9 mouse cellular contexts compared by ENCODE assay signal in genomic region chr9:82247695-82248445, GRCm38 (mm10).
DNase-seq lines count a peak whose midpoint lies in the region; ATAC-seq and TF ChIP-seq lines count a peak whose summit lies in the region.
"Had no signal": no experiment of that assay in that cellular context is flagged by ENCODE, and none has a peak within 500 bp of the region (broad histone marks: within the 10 kb centered on the region; RNA-seq: fewer than 3 reads in every experiment).

No protein-coding gene starts in this region.

- H3K27ac ChIP-seq in heart, embryonic 11.5 days (ENCODE audit: low read depth, low read length) = no peak overlapping the region
- H3K27ac ChIP-seq in liver, embryonic 14.5 days = no peak overlapping the region
- H3K27ac ChIP-seq in liver, embryonic 11.5 days (ENCODE audit: low read depth, low read length) = no peak overlapping the region
- H3K27ac ChIP-seq: embryonic facial prominence, embryonic 13.5 days had no signal

- no peak for TF ChIP-seq EP300 in liver, embryonic 14.5 days (IDR thresholded peaks at IDR 0.05; ENCODE audit: low read depth)

- H3K4me3 ChIP-seq in heart, embryonic 11.5 days (ENCODE audit: low read depth, low read length) = no peak overlapping the region
- no peak overlapping the region for H3K4me3 ChIP-seq in liver, embryonic 14.5 days (ENCODE audit: insufficient read depth in 1 of 2, low read depth in 2 of 2, low read length in 2 of 2)
- no peak overlapping the region for H3K4me3 ChIP-seq in liver, embryonic 11.5 days (ENCODE audit: low read depth, low read length)
- H3K4me3 ChIP-seq: embryonic facial prominence, embryonic 13.5 days had no signal

- peak; percentile 78 for DNase-seq in heart, adult 11 months
- no peak for DNase-seq in liver, embryonic 14.5 days (ENCODE audit: low read depth in 3 of 3, low spot score in 3 of 3)
- DNase-seq in liver, embryonic 11.5 days (ENCODE audit: low spot score) = no peak
- DNase-seq in R1 (ENCODE audit: low read depth, low spot score) = peak; percentile 40
- DNase-seq in thymus, postnatal 36 days = no peak

- no peak overlapping the region for H3K9ac ChIP-seq in heart, embryonic 11.5 days (ENCODE audit: low read depth, low read length)
- no peak overlapping the region for H3K9ac ChIP-seq in liver, embryonic 14.5 days (replicated peaks)
- no peak overlapping the region for H3K9ac ChIP-seq in liver, embryonic 11.5 days (ENCODE audit: low read depth, low read length)
- H3K9ac ChIP-seq: embryonic facial prominence, embryonic 13.5 days had no signal

- 78% methylated on average over 7 of the region's 7 CpGs for WGBS in heart, embryonic 11.5 days (ENCODE audit: insufficient replicate concordance)
- 58% methylated on average over 7 of the region's 7 CpGs for WGBS in liver, embryonic 14.5 days (ENCODE audit: insufficient replicate concordance)
- 74% methylated on average over 7 of the region's 7 CpGs for WGBS in liver, embryonic 11.5 days

- H3K36me3 ChIP-seq in heart, embryonic 11.5 days (ENCODE audit: control insufficient read depth, insufficient read depth, low read length) = no peaks in the 10 kb centered on the region
- no peaks in the 10 kb centered on the region for H3K36me3 ChIP-seq in liver, embryonic 14.5 days (replicated peaks; ENCODE audit: control insufficient read depth, insufficient read depth, low read depth)
- no peaks in the 10 kb centered on the region for H3K36me3 ChIP-seq in liver, embryonic 11.5 days (ENCODE audit: control insufficient read depth, insufficient read depth, low read length)
- H3K36me3 ChIP-seq: embryonic facial prominence, embryonic 13.5 days had no signal

- no peak overlapping the region for H3K4me2 ChIP-seq in heart, embryonic 11.5 days
- H3K4me2 ChIP-seq in liver, embryonic 14.5 days (ENCODE audit: low read depth) = no peak overlapping the region
- H3K4me2 ChIP-seq in liver, embryonic 11.5 days = no peak overlapping the region
- H3K4me2 ChIP-seq: embryonic facial prominence, embryonic 13.5 days had no signal

- TF ChIP-seq CTCF in liver, embryonic 14.5 days (IDR thresholded peaks at IDR 0.05; ENCODE audit: low read depth) = peak; percentile 36; the same call in 1 of the 2 replicates

- H3K27me3 ChIP-seq in heart, embryonic 11.5 days (ENCODE audit: control insufficient read depth, insufficient read depth, low read length) = no peaks in the 10 kb centered on the region
- no peaks in the 10 kb centered on the region for H3K27me3 ChIP-seq in liver, embryonic 14.5 days (ENCODE audit: control insufficient read depth, insufficient read depth, low read length)
- no peaks in the 10 kb centered on the region for H3K27me3 ChIP-seq in liver, embryonic 11.5 days (replicated peaks; ENCODE audit: control insufficient read depth, insufficient read depth, low read length)
- H3K27me3 ChIP-seq: embryonic facial prominence, embryonic 13.5 days had no signal

- ATAC-seq in heart, embryonic 11.5 days (replicated peaks; ENCODE audit: insufficient number of reproducible peaks, low FRiP score, low TSS enrichment) = no peak
- no peak for ATAC-seq in liver, embryonic 14.5 days (ENCODE audit: insufficient read depth)
- ATAC-seq in liver, embryonic 11.5 days (replicated peaks; ENCODE audit: low FRiP score) = no peak
- ATAC-seq in megakaryocyte progenitor cell, adult 5-6 weeks (replicated peaks; ENCODE audit: poor library complexity) = peak; percentile 89
- ATAC-seq in activated CD4-positive, CD25-positive, alpha-beta regulatory T cell, adult 4 months = no peak

- H3K9me3 ChIP-seq in heart, embryonic 11.5 days (replicated peaks; ENCODE audit: control insufficient read depth, low read length) = no peaks in the 10 kb centered on the region
- H3K9me3 ChIP-seq in liver, embryonic 14.5 days (ENCODE audit: control insufficient read depth, low read length) = no peaks in the 10 kb centered on the region
- no peaks in the 10 kb centered on the region for H3K9me3 ChIP-seq in liver, embryonic 11.5 days (ENCODE audit: control insufficient read depth, low read length)
- H3K9me3 ChIP-seq: embryonic facial prominence, embryonic 13.5 days had no signal

- no peaks in the 10 kb centered on the region for H3K4me1 ChIP-seq in heart, embryonic 11.5 days (ENCODE audit: control insufficient read depth, insufficient read depth, low read length)
- no peaks in the 10 kb centered on the region for H3K4me1 ChIP-seq in liver, embryonic 14.5 days (replicated peaks; ENCODE audit: control insufficient read depth in 2 of 2, insufficient read depth in 2 of 2, low read length in 1 of 2)
- H3K4me1 ChIP-seq in liver, embryonic 11.5 days (replicated peaks; ENCODE audit: control insufficient read depth, insufficient read depth, low read length) = no peaks in the 10 kb centered on the region
- H3K4me1 ChIP-seq: embryonic facial prominence, embryonic 13.5 days had no signal

Comparison
In these comparisons a context has a peak if more than half of its experiments do, and no peak if none do; other contexts are left out.
1. DNase-seq: peak in heart, adult 11 months (single experiment) and R1 (single experiment); none in liver, embryonic 14.5 days (0 of 3), liver, embryonic 11.5 days (single experiment) and thymus, postnatal 36 days (0 of 2).